Mouse (Mus musculus) frontal cortex, postnatal 14 days (tissue): ENCODE data around the gene Treml1.
"Not testable (repeated sequence)": the region's sequence is repeated elsewhere in the genome, so short reads cannot be mapped to it uniquely, and the experiment has no call there.

Experiments used
- DNase-seq, 2 experiments: peaks; one replicate each; pipeline ENCODE4 v3.0.0; 2022; ENCODE audit warnings: low spot score in 2 of 2

The Treml1 gene

DNA sequence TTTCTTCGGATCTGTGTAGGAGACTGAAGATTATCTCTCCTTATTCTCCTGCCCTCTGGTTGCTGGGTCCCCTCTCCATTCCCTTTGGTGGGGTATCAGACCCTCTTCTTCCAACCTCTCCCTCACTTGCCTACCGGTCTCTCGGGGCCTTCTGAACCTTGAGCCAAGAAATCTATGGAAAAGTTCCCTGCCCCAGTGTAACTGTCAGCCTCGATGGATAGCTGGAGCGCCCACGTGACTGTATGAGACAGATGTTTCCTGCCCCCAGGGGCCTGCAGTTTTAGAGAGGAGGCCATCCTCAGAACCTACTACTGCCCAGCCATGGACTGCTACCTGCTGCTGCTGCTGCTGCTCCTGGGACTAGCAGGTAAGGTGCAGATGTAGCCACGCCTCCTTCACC, at the start of gene Treml1:
Treml1 (plus strand) TSS at position 301 of the 400 bp plus-strand sequence.
- DNase-seq, result no peak

GRCm38 (mm10) chr17:48312124-48312523, 47.6 kb upstream of the Treml1 start:
- no peak for DNase-seq

DNA sequence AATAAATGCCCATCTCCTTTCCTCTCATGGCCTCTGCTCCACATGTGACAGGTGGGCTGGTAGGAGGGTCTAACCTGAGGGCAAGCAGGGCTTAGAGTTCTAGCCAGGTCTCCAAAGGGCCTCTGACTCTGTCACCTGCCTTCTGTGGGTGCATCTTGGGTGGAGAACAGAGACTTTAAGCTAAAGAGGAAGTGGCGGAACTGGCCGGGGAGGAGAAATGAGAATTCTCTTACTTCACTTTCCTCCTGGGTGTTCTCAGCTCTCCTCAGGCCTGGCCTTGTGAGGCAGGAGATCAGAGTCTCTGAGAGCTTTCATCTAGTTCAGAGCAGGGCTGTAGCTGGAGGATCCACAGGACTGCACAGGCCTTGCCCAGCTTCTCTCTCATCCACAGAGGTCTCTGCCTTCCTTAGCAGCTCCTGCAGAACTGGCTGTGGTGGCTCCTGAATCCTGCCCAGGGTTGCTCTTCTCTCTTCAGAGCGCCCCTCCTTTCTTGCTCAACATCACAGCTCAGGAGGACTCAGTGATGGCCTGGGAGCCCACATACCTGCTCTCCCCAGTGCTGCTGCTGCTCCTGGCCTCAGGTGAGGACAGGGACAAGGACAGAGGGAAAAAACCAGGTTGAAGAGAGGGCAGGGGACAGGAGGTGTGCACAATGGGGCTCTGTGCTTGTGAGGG, 43.7 kb upstream of the Treml1 start, which contains the start of gene B430306N03Rik:
B430306N03Rik (plus strand) TSS at position 237 of the 675 bp plus-strand sequence.
- DNase-seq, result not testable (repeated sequence)

DNA sequence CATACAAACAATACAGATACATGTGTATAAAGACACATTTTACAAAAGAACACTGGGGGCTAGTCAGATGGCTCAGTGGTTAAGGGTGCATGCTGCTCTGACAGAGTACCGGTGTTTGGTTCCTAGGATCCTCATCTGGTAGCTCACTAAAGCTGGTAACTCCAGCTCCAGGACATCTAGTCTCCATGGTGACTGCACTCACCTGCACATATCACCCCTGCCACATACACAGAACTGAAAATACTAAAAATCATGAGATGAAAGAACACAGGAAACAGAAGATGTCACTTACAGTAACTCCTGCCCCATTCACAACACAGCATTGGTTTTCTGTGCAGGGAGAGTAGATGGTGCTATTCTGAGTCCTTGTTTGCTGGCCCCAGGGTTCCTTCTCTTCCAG, 41.0 kb upstream of the Treml1 start:
- DNase-seq, result no peak

DNA sequence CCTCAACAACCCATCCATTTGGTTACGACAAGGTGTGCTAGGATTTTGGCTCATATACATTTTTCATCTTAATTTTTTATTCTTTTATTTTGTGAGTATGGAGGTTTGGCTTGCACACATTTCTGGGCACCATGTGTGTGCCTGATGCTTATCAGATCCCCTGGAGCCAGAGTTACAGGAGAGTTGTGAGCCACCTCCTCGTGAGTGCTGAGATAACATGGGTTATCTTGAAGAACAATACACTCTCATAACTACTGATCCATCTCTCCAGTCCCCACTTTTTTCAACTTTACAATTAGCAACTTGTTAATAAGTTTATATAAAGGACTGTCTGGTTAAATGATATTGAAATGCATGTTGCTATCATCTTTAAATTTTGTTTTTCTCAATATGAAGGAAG, 38.4 kb upstream of the Treml1 start:
- no peak for DNase-seq

DNA sequence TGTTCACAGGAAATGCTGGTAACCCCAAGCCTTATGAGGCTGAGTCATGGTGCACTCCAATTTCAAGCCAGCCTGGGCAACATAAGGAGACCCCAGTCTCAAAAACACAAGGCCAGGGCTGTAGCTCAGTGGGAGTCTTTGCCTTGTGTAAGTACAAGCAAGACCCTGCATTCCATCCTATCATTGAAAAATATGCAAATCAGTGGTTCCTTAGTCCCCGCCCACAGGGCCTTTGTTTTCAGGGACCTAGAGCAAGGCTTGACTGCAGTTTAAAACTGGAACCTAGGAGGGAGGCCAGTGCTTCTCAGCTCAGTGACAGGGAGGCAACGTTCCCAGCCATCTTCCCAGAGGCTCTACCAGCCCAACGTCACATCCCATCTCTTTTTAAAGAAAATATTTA, 36.5 kb upstream of the Treml1 start:
- no peak for DNase-seq

DNA sequence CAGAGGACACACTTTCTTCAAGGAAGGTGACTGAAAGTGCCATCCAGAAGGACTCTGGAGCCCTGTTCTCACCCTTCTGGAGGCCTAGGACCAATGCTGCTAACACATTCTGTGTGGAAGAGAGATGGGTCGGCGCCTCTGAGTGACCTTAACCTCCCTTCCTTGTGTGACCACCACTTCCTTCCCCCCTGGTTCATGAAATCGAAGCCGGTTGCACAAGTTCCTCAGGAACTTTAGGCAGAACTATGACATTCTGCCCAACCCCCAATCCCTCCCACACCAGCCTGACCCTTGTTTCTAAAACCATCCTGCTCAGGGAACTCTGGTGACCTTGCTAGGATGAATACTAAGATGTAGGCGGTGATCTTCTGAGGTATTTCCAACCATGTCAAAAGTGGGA, 35.5 kb upstream of the Treml1 start:
- no peak for DNase-seq

GRCm38 (mm10) chr17:48325093-48325492, 34.6 kb upstream of the Treml1 start:
- DNase-seq, result no peak

DNA sequence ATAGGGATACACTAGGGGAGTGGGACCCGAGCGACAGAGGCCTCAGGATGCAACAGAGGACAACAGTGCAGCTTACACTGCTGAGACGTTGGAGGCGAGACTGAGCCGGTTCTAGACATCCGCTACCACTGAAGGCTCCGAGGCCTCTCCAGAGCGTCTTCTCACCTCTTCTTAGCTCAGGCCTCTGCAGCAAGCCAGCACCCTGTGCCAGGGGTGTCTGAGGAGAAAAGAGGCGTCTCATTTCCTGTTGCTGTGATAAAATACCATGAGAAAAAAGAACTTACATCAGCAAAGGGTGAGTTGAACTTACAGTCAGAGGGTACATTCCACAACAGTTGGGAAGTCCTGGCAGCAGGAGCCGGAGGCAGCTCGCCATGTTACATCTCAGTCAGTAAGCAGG, 34.1 kb upstream of the Treml1 start:
- DNase-seq, result no peak

DNA sequence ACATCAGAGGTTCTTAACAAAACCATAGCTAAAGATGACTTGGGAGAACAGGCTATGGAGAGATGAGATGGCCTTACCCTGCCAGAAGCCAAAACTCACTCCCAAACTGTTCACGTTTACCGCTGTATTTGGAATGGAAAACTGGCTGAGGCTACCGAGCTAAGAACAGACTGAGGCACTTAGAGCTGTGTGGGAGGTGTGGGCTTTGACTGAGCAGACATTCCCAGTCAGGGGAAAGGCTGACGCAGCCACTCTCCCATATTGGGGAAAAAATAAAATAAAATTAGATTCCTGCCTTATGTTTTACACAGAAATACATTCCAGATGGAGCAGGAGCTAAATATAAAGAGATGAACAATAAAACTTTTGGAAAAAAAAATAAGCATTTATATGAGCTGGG, 33.1 kb upstream of the Treml1 start:
- peak; percentile 51 to 55 for DNase-seq

DNA sequence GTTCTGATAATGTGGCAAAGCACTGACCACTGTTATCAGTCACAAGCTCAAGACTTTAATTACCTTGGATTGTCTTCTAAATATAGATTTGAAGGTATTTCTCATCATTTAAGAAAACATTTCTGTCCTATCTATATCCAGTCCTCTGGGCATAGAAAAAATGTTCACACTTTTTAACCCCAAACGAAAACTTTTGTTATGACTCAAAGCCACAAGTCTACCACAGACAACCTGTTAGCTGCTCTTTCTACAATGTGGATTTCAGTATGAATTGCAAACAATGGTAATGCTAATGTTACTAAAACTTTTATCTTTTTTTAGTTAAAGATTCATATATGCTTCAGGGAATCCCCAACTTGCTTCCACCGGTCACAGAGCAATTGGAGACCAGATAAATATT, 27.2 kb upstream of the Treml1 start:
- no peak for DNase-seq

- no peak for DNase-seq
Observed at GRCm38 (mm10) chr17:48334186-48334585, 25.5 kb upstream of the Treml1 start.

- peak; percentile 52 to 80 for DNase-seq
Observed at GRCm38 (mm10) chr17:48336857-48337256, 22.9 kb upstream of the Treml1 start.

DNA sequence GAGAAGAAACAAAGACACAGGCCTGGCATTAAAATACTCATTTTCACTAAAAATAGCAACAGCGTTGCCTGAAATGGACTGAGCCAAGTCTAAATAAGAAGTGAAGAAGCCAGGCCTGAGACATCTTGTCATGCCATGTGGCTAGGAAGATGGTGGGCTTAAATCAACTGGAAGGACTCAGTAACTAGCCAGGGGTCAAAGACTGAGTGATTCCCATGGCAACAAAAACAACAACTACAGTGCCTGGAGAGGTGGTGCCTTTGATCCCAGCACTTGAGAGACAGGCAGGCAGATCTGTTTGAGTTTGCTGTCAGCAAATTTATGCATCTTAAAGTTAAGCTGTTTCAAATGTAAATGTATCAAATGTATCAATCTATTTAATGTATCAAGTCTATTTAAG, 19.4 kb upstream of the Treml1 start:
- DNase-seq, result no peak

DNA sequence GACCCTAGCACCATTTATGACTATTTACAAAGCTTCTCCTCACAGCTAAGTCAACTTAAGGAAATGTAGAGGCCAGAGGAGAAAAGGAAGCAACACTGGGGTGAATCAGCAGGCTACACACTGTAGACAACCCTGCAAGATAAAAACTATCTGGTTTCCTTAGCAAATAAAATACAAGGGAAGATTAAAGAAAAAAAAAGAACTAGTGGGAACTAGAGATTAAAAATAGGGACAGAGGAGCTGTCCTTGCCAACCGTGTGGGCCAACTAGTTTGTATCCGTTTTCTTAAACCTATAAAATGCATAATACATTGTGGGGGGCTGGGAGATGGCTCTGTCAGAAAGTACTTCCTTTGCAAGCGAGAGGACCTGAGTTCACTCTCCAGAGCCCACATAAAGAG, 17.8 kb upstream of the Treml1 start:
- no peak for DNase-seq

DNA sequence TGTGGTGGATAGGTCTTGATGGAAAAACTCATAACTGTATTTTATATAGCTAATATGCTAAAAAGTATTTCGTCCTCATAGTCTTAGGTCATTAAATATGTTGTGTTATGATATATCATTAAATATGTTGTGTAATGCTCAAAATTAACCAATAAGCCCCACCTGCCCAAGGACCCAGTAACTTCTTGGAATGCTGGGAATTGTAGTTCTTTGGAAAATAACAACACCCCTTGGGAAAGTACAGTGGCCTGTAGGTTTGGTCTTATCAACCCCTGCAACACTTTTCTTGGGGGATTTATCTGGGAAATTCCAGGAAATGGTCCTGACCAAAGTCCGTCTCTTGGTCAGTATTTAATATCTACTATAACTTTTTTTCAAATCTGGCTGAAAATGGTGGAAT, 16.7 kb upstream of the Treml1 start:
- DNase-seq, result no peak

- no peak for DNase-seq
Observed at GRCm38 (mm10) chr17:48345824-48346223, 13.9 kb upstream of the Treml1 start.

GRCm38 (mm10) chr17:48346231-48346630, 13.5 kb upstream of the Treml1 start, which contains the start of gene Trem2:
Gene Trem2 (plus strand): TSS chr17:48346401.
- DNase-seq, result no peak

DNA sequence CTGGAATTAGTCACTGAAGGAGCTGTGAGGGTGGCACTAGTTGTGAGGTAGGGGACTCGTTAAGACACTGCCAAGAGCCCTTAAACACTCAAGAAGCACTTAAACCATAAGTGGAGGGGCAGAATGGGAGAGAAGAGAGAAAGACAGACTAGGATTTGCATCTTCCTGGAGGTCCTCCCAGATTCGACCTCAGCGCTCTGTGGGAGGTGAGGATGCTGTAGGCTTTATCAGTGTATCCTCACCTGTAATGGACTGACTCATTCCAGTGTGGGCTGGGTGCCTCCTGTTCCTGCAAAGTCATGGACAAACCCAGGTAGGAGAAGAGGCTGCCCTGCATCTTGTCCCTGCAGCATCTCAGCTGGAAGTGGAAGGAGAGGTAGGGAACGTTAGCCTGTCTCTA, 12.9 kb upstream of the Treml1 start:
- DNase-seq, result no peak

GRCm38 (mm10) chr17:48347287-48347686, 12.4 kb upstream of the Treml1 start:
- DNase-seq, result no peak

DNA sequence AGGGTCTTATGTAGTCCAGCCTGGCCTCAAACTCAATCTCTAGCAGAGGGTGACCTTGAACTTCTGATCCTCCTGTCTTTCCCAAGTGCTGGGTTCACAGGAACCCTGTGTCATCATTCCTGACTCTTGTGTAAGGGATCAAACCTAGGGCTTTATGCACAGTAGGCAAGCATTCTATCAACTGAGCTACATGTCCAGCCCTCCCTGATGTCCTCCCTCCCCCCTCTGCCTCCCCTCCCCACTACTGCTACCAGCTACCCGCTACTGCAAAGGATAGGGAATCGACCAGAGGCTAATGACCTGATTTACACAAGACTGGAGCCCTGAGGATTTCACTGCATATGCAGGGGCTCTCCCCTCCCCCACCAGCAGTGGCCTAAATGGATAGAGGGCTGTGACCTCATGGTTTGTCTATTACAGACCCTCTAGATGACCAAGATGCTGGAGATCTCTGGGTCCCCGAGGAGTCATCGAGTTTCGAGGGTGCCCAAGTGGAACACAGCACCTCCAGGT, 9.0 kb upstream of the Treml1 start:
- DNase-seq, result no peak

GRCm38 (mm10) chr17:48352976-48353375, 6.7 kb upstream of the Treml1 start:
- not testable (repeated sequence) for DNase-seq

- DNase-seq, result no peak
Observed at GRCm38 (mm10) chr17:48355822-48356221, 3.9 kb upstream of the Treml1 start.

DNA sequence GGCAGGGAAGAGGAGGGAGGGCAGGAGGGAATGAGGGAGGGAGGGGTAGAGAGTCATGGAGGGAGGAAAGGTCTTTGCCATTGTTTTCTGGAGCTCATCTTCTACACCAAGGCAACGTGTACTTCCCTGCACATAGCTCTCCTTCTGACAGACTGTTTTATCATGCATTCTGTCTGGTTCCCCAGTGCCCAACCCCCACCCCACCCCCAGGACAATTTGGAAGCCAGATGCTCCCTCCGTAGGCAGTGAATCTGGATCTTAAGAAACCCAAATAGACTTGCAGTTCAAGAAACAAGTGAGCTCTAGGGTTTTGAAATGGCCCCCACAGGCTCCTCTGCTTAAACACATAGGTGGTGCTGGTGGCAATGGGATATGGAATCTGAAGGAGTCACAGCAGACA, 1.8 kb upstream of the Treml1 start:
- DNase-seq, result no peak
